Mouse (Mus musculus) E14TG2a.4 (cell line): ENCODE results near the gene Pds5a.
A peak's percentile ranks its signal among the peaks of the same experiment; 100 is the strongest.

ENCODE experiments used
- H3K27me3 ChIP-seq: 2 replicates; pipeline ENCODE4 v1.6.1; 2014; ENCODE audit warnings: low read length, control low read depth; ENCODE audit not compliant: insufficient read depth
- H3K36me3 ChIP-seq: 2 replicates; pipeline ENCODE4 v1.6.1; 2014; ENCODE audit warnings: low read length, control low read depth; ENCODE audit not compliant: insufficient read depth
- H3K4me1 ChIP-seq: replicated peaks from 2 replicates; pipeline ENCODE4 v1.6.1; 2014; ENCODE audit warnings: low read depth, low read length, control low read depth
- H3K4me3 ChIP-seq: replicated peaks from 2 replicates; pipeline ENCODE4 v1.5.1; 2014; ENCODE audit warnings: mild to moderate bottlenecking, low read length
- H3K9me3 ChIP-seq: 2 replicates; pipeline ENCODE4 v1.6.1; 2014; ENCODE audit warnings: low read length, control low read depth
- CTCF ChIP-seq: conservative IDR thresholded peaks from 2 replicates; pipeline ENCODE4 v1.5.1; 2014; ENCODE audit warnings: low read length
- NANOG ChIP-seq: IDR thresholded peaks from 2 replicates; pipeline ENCODE4 v1.6.1; 2014; ENCODE audit warnings: borderline replicate concordance, low read length, mixed read lengths
- POU5F1 ChIP-seq: IDR thresholded peaks from 2 replicates; pipeline ENCODE4 v1.6.1; 2014; ENCODE audit warnings: low read length, borderline replicate concordance

Gene Pds5a

DNA sequence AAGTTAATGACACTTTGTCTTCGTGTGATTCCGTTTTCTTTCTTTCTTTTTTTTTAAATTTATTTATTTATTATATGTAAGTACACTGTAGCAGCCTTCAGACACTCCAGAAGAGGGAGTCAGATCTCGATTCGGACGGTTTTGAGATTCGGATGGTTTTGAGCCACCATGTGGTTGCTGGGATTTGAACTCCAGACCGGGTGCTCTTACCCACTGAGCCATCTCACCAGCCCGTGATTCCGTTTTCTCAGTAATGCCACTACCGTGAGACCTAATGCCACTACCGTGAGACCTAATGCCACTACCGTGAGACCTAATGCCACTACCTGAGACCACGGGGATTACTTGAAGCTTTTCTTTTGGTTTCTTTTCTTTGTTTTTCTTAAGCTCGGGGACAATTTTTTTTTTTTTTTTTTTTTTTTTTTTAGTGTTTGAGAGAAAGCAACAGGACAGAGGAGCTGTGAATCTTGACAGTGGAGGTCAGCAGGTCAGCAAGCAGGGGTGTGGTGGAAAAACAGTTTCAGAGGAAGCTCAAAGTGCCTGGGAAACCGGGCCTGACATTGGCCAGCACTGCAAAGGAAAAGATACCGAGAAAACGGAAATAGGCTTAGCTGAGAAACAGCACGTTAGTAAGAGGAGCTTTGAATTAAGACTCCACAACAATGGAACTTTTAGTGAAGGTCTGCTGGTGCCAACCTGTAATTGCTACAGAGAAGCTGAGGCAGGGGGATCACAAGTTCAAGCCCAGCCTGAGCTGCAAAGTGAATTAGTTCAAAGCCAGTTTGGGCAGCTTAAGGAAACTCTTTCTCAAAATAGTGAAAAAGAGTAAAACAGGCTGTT, 19.2 kb upstream of the Pds5a start:
- Histone ChIP-seq H3K4me3 (no peak overlapping the region), H3K27me3 (no peaks in the 10 kb centered on the region)

GRCm38 (mm10) chr5:65715084-65715483, 17.0 kb upstream of the Pds5a start:
- TF ChIP-seq NANOG (no peak), POU5F1 (no peak), CTCF (no peak)
- no peak overlapping the region for H3K4me3 ChIP-seq
- no peaks in the 10 kb centered on the region for H3K27me3 ChIP-seq
- H3K4me1 ChIP-seq = peaks cover 16% of the 10 kb centered on the region
- no peaks in the 10 kb centered on the region for H3K36me3 ChIP-seq
- H3K9me3 ChIP-seq = no peaks in the 10 kb centered on the region

More for the DNA sequence above, 19.2 kb upstream of the Pds5a start:
- H3K4me1 ChIP-seq = peaks cover 20% of the 10 kb centered on the region
- 0 out of 2 replicates have a peak, but pooled peaks cover 4% of the 10 kb centered on the region for H3K36me3 ChIP-seq
- no peak for TF ChIP-seq NANOG
- no peak for TF ChIP-seq POU5F1
- TF ChIP-seq CTCF = no peak
- H3K9me3 ChIP-seq = no peaks in the 10 kb centered on the region

- Histone ChIP-seq H3K9me3 (no peaks in the 10 kb centered on the region), H3K27me3 (no peaks in the 10 kb centered on the region; the same call in 1 of the 2 replicates), H3K4me1 (no peaks in the 10 kb centered on the region), H3K36me3 (no peaks in the 10 kb centered on the region), H3K4me3 (no peak overlapping the region)
- TF ChIP-seq CTCF (no peak), NANOG (no peak), POU5F1 (no peak)
Measured at GRCm38 (mm10) chr5:65711463-65711862, 13.4 kb upstream of the Pds5a start.

GRCm38 (mm10) chr5:65710267-65710666, 12.2 kb upstream of the Pds5a start:
- no peak for TF ChIP-seq POU5F1
- no peak for TF ChIP-seq NANOG
- no peak for TF ChIP-seq CTCF

GRCm38 (mm10) chr5:65706979-65707378, 8.9 kb upstream of the Pds5a start:
- Histone ChIP-seq H3K36me3 (no peaks in the 10 kb centered on the region), H3K9me3 (no peaks in the 10 kb centered on the region), H3K4me1 (peaks cover 17% of the 10 kb centered on the region), H3K4me3 (no peak overlapping the region), H3K27me3 (peaks cover 15% of the 10 kb centered on the region)
- TF ChIP-seq POU5F1 (no peak), CTCF (no peak), NANOG (no peak)

More at GRCm38 (mm10) chr5:65710267-65710666, 12.2 kb upstream of the Pds5a start:
- H3K9me3 ChIP-seq = no peaks in the 10 kb centered on the region
- H3K27me3 ChIP-seq = peaks cover under 1% of the 10 kb centered on the region
- no peak overlapping the region for H3K4me3 ChIP-seq
- peaks cover under 1% of the 10 kb centered on the region; the same call in 1 of the 2 replicates for H3K4me1 ChIP-seq
- no peaks in the 10 kb centered on the region for H3K36me3 ChIP-seq

GRCm38 (mm10) chr5:65706171-65706570, 8.1 kb upstream of the Pds5a start:
- Histone ChIP-seq H3K4me3 (no peak overlapping the region), H3K4me1 (peaks cover 17% of the 10 kb centered on the region), H3K27me3 (peaks cover 15% of the 10 kb centered on the region), H3K36me3 (no peaks in the 10 kb centered on the region), H3K9me3 (no peaks in the 10 kb centered on the region)
- TF ChIP-seq POU5F1 = no peak
- TF ChIP-seq CTCF = no peak
- no peak for TF ChIP-seq NANOG

- no peak for TF ChIP-seq NANOG
- no peak for TF ChIP-seq CTCF
- TF ChIP-seq POU5F1 = no peak
- Histone ChIP-seq H3K4me3 (no peak overlapping the region), H3K4me1 (peaks cover 21% of the 10 kb centered on the region)
Measured at GRCm38 (mm10) chr5:65704765-65705678, 6.9 kb upstream of the Pds5a start.

DNA sequence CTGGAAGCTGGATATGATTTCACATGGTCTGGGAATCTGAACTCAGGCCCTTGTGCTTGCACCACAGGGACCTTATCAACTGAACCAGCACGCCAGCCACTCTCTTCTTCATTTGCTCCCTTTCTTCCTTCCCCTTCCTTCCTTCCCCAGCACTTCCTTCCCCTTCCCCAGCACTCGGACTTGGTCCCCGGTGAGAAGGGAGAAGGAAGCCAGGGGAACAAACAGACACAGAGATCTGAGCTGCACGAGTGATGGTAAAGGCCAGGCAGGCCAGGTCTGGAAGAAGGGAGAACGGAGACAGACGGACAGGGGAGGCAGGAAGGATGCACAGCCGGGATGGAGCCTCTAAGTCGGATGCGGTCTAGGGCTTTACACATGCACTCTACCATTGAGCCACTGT, 5.2 kb upstream of the Pds5a start:
- Histone ChIP-seq H3K9me3 (no peaks in the 10 kb centered on the region), H3K36me3 (no peaks in the 10 kb centered on the region), H3K27me3 (peaks cover 15% of the 10 kb centered on the region), H3K4me1 (peaks cover 35% of the 10 kb centered on the region), H3K4me3 (peak overlapping the region; percentile 30)
- no peak for TF ChIP-seq NANOG
- TF ChIP-seq CTCF = no peak
- TF ChIP-seq POU5F1 = no peak

More at GRCm38 (mm10) chr5:65704765-65705678, 6.9 kb upstream of the Pds5a start:
- H3K9me3 ChIP-seq = no peaks in the 10 kb centered on the region
- H3K36me3 ChIP-seq = no peaks in the 10 kb centered on the region
- H3K27me3 ChIP-seq = peaks cover 15% of the 10 kb centered on the region
